Mouse (Mus musculus) pancreas, adult 10 weeks (tissue): ENCODE results near the gene Chadl. TPM values are rescaled to one million over a fixed set of nuclear protein-coding genes. Genes with fewer than 3 reads are reported as not detected.

Source experiments
- polyA plus RNA-seq: library from polyadenylated mRNA; stranded (reverse); fragments of 350-450 nt; fragmentation: Illumina TruSeq; extraction: RNeasy Lipid Tissue Mini Kit (QIAGEN cat#74804); gene quantifications from one replicate; pipeline ENCODE4 v1.2.3, GENCODE M21; 2015; ENCODE audit warnings: low read depth, low replicate concordance; ENCODE audit not compliant: insufficient read depth

Gene Chadl
- polyA plus RNA-seq: 1.5 TPM

GRCm38 (mm10) chr15:81697175-81697574 is at the start of gene Chadl:
Gene Chadl (minus strand): TSS chr15:81697287.

GRCm38 (mm10) chr15:81744992-81745600 is 48.0 kb upstream of the Chadl start, which contains the start of the genes Zc3h7b and Rangap1:
Gene Zc3h7b (plus strand): TSS chr15:81745057.
Gene Rangap1 (minus strand): TSS chr15:81745530.

GRCm38 (mm10) chr15:81663697-81664561 is 33.2 kb downstream of the Chadl start, which contains the start of gene L3mbtl2:
Gene L3mbtl2 (plus strand): TSS chr15:81663889.

Other genes starting within 250 kb of the Chadl start
- gene Rbx1, start 231.0 kb downstream of the Chadl start, polyA plus RNA-seq: 21.2 TPM
- 11.7 TPM for gene Ep300, start 111.9 kb downstream of the Chadl start, polyA plus RNA-seq
- 4.5 TPM for gene L3mbtl2, start 33.4 kb downstream of the Chadl start, polyA plus RNA-seq
- gene Zc3h7b, start 47.8 kb upstream of the Chadl start, polyA plus RNA-seq: 7.7 TPM
- 7.8 TPM for gene Rangap1, start 48.2 kb upstream of the Chadl start, polyA plus RNA-seq
- gene Tef, start 105.1 kb upstream of the Chadl start, polyA plus RNA-seq: 14.2 TPM
- 5.4 TPM for gene Tob2, start 161.5 kb upstream of the Chadl start, polyA plus RNA-seq
- 11.9 TPM for gene Phf5a, start 174.6 kb upstream of the Chadl start, polyA plus RNA-seq
- gene Aco2, start 175.0 kb upstream of the Chadl start, polyA plus RNA-seq: 36.1 TPM
- 4.1 TPM for gene Polr3h, start 229.0 kb upstream of the Chadl start, polyA plus RNA-seq
- gene Csdc2, start 239.5 kb upstream of the Chadl start, polyA plus RNA-seq: 0.96 TPM